Mouse (Mus musculus) kidney, adult 2 months (tissue): ENCODE data around the gene Slit3.

ENCODE experiments used
- CTCF ChIP-seq: fragments of 200-500 bp; conservative IDR thresholded peaks from 2 replicates; pipeline ENCODE4 v1.5.1; 2011; ENCODE audit warnings: low read depth, mild to moderate bottlenecking, control low read depth, low read length, moderate library complexity, mixed read lengths; ENCODE audit not compliant: insufficient read depth, insufficient read length
- POLR2A ChIP-seq: fragments of 200-500 bp; IDR thresholded peaks from one replicate; pipeline ENCODE4 v1.6.1; 2011; ENCODE audit warnings: low read depth, low read length, control low read depth

DNA sequence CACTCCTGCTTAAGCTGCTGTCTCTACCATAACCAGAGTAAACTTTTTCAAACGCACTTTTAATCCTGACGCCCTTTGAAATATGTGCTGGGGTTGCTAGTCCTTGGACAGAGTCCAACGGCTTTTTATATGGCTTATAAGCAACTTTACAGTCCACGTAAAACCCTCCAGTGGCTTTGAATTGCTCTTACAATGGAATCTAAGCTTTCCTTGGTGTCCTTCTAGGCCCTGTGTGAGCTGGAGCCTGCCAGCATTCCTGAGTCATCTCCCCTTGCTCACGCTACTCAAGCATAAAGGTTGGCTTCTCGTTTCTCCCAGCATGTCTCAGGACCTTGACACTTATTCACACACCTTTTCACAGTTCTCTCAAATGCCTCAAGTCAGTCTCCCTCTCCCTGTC, 634.5 kb downstream of the Slit3 start:
- TF ChIP-seq CTCF = no peak
- TF ChIP-seq POLR2A = no peak
